Mouse (Mus musculus) MEL (cell line): Measurements from ENCODE around the gene Gm20388.

Experiments
- CTCF ChIP-seq, 3 experiments: IDR thresholded peaks in 2 of 3; conservative IDR thresholded peaks in 1 of 3; 2 replicates each; pipeline ENCODE4 v1.5.1; 2011 to 2012; ENCODE audit warnings: low read length in 3 of 3, low read depth in 2 of 3, mild to moderate bottlenecking in 2 of 3, improper control_type of control experiment in 1 of 3, inconsistent platforms in 1 of 3, mixed read lengths in 1 of 3, moderate library complexity in 1 of 3; ENCODE audit not compliant: control insufficient read depth in 1 of 3, insufficient read depth in 1 of 3, poor library complexity in 1 of 3, severe bottlenecking in 1 of 3
- EP300 ChIP-seq, 2 experiments: IDR thresholded peaks; 2 replicates each; pipeline ENCODE4 v1.6.1; 2011; ENCODE audit warnings: improper control_type of control experiment in 2 of 2, low read length in 2 of 2, low read depth in 1 of 2, mild to moderate bottlenecking in 1 of 2
- POLR2A ChIP-seq, 2 experiments: IDR thresholded peaks; 2 replicates each; pipeline ENCODE4 v1.6.1; 2011 to 2012; ENCODE audit warnings: low read length in 2 of 2, mild to moderate bottlenecking in 2 of 2, control low read depth in 1 of 2, improper control_type of control experiment in 1 of 2, low read depth in 1 of 2, moderate library complexity in 1 of 2; ENCODE audit not compliant: control insufficient read depth in 1 of 2, insufficient read depth in 1 of 2, poor library complexity in 1 of 2
- ZC3H11A ChIP-seq: IDR thresholded peaks from 2 replicates; pipeline ENCODE4 v1.6.1; 2012; ENCODE audit warnings: low read depth, mild to moderate bottlenecking, inconsistent platforms, low read length, improper control_type of control experiment

DNA sequence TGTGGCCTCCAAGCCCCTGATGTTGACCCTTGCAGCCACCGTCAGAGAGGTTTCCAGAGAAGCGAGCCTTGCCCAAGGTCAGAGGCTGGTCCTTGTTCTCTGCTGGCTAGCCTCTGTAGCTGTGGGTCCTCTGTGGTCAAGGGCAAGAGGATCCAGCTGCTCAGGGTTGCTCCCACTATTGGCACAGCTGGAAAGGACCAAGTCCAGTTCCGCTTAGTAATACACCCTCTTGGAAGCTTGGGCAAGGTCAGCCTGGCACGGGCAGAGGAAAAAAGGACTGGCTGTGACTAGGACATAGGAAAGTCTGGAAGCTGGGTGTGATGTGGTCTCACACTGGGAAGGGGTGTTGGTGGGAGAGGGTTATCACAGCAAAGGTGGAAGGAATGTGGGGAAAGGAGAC is 538.5 kb downstream of the Gm20388 start:
- TF ChIP-seq POLR2A (IDR thresholded peaks at IDR 0.05; ENCODE audit: control insufficient read depth in 1 of 2, insufficient read depth in 1 of 2, low read depth in 1 of 2, low read length in 2 of 2, poor library complexity in 1 of 2) (no peak), ZC3H11A (no peak), CTCF (IDR thresholded peaks at IDR 0.05 in 2 of 3, conservative IDR thresholded peaks at IDR 0.05 in 1 of 3; ENCODE audit: control insufficient read depth in 1 of 3, insufficient read depth in 1 of 3, low read depth in 2 of 3, low read length in 3 of 3, poor library complexity in 1 of 3, severe bottlenecking in 1 of 3) (no peak), EP300 (IDR thresholded peaks at IDR 0.05; ENCODE audit: low read depth in 1 of 2, low read length in 2 of 2) (no peak)
